Mouse (Mus musculus) lung, embryonic 14.5 days (tissue): ENCODE measurements at regions not wholly inside any gene's neighbourhood (a gene's known extent, or its start where the extent isn't known, plus 50 kb on each side); places are given as distances from the start of the nearest gene placed in this dataset.

Experiments
- ATAC-seq: fragments of 200-750 bp; cut with Nextera tagmentation; 2 replicates; pipeline ENCODE4 v1.8.0; 2017; ENCODE audit warnings: mild to moderate bottlenecking, moderate TSS enrichment, moderate library complexity; ENCODE audit not compliant: insufficient read depth
- DNase-seq: peaks from one replicate; pipeline ENCODE4 v3.0.0-alpha.2; 2015
- H3K27ac ChIP-seq: fragments of 300-500 bp; sonication (generic); 2 replicates; pipeline ENCODE4 v1.5.1; 2014; ENCODE audit warnings: low read depth, mild to moderate bottlenecking, moderate library complexity
- H3K27me3 ChIP-seq: fragments of 300-500 bp; sonication (generic); 2 replicates; pipeline ENCODE4 v1.6.1; 2014; ENCODE audit warnings: low read length, control low read depth; ENCODE audit not compliant: insufficient read depth
- H3K36me3 ChIP-seq: fragments of 300-500 bp; sonication (generic); 2 replicates; pipeline ENCODE4 v1.6.1; 2014; ENCODE audit warnings: control low read depth; ENCODE audit not compliant: insufficient read depth
- H3K4me1 ChIP-seq: fragments of 300-500 bp; sonication (generic); 2 replicates; pipeline ENCODE4 v1.6.1; 2014; ENCODE audit warnings: antibody characterized with exemption, control low read depth; ENCODE audit not compliant: insufficient read depth
- H3K4me2 ChIP-seq: fragments of 300-500 bp; sonication (generic); 2 replicates; pipeline ENCODE4 v1.6.1; 2014; ENCODE audit warnings: mild to moderate bottlenecking
- H3K4me3 ChIP-seq: fragments of 300-500 bp; sonication (generic); 2 replicates; pipeline ENCODE4 v1.5.1; 2014; ENCODE audit warnings: low read depth, low read length
- H3K9ac ChIP-seq: fragments of 300-500 bp; sonication (generic); 2 replicates; pipeline ENCODE4 v1.6.1; 2014
- H3K9me3 ChIP-seq: fragments of 300-500 bp; sonication (generic); 2 replicates; pipeline ENCODE4 v1.6.1; 2016; ENCODE audit warnings: low read depth, low read length, control low read depth
- CTCF ChIP-seq: IDR thresholded peaks from 2 replicates; pipeline ENCODE4 v1.5.1; 2016; ENCODE audit warnings: antibody characterized with exemption, low read depth
- WGBS: fragments of 180-500 bp; shearing (Covaris S2); extraction: QIAGEN DNeasy Blood & Tissue Kit; methylation state at CpG from one replicate; pipeline ENCODE4 v1.1.7; 2014; 5-methylcytosine and 5-hydroxymethylcytosine counted together

- no peak for TF ChIP-seq CTCF
- ATAC-seq (no peak), DNase-seq (no peak)
- Histone ChIP-seq H3K4me3 (no peak overlapping the region), H3K27ac (no peak overlapping the region), H3K9ac (no peak overlapping the region), H3K36me3 (no peaks in the 10 kb centered on the region), H3K4me1 (no peaks in the 10 kb centered on the region), H3K9me3 (no peaks in the 10 kb centered on the region), H3K27me3 (no peaks in the 10 kb centered on the region), H3K4me2 (no peak overlapping the region)
- 78% methylated on average over 5 of the region's 5 CpGs for WGBS
These were observed 179.0 kb upstream of the Wdfy3 start for GRCm38 (mm10) chr5:102248747-102249146.

GRCm38 (mm10) chr5:102251076-102251475 lies 181.4 kb upstream of the Wdfy3 start:
- Histone ChIP-seq H3K36me3 (no peaks in the 10 kb centered on the region), H3K27me3 (no peaks in the 10 kb centered on the region), H3K9me3 (no peaks in the 10 kb centered on the region), H3K4me1 (no peaks in the 10 kb centered on the region), H3K27ac (no peak overlapping the region), H3K4me2 (no peak overlapping the region), H3K4me3 (no peak overlapping the region), H3K9ac (no peak overlapping the region)
- no peak for DNase-seq
- 80% methylated on average over 7 of the region's 7 CpGs for WGBS
- TF ChIP-seq CTCF = no peak
- ATAC-seq = no peak

GRCm38 (mm10) chr5:102253786-102254185 lies 184.1 kb upstream of the Wdfy3 start:
- Histone ChIP-seq H3K9ac (no peak overlapping the region), H3K9me3 (no peaks in the 10 kb centered on the region), H3K4me1 (no peaks in the 10 kb centered on the region), H3K4me2 (no peak overlapping the region), H3K27ac (no peak overlapping the region), H3K36me3 (no peaks in the 10 kb centered on the region), H3K27me3 (no peaks in the 10 kb centered on the region), H3K4me3 (no peak overlapping the region)
- TF ChIP-seq CTCF = no peak
- WGBS = 48% methylated on average over 2 of the region's 2 CpGs
- no peak for DNase-seq
- no peak for ATAC-seq

DNA sequence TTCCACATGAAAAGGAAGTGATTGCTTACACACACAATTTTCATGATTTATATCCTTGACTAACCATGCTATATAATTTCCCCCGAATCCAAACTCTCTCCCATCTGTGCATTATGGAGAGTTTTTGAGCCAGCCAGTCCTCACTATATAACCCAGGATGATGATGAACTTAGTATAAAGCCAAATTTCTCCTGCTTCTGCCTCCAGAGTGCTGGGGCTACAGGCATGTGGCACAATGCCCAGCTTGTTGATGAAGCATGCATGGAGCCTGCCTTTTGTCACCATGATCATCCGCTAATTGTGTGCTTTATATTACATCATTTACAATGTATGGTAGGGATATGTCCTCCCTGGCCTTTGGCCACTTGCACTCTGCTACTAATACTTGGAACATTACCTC lies 187.4 kb upstream of the Wdfy3 start:
- Histone ChIP-seq H3K9ac (no peak overlapping the region), H3K9me3 (no peaks in the 10 kb centered on the region), H3K27ac (no peak overlapping the region), H3K36me3 (no peaks in the 10 kb centered on the region), H3K4me1 (no peaks in the 10 kb centered on the region), H3K4me3 (no peak overlapping the region), H3K4me2 (no peak overlapping the region), H3K27me3 (no peaks in the 10 kb centered on the region)
- DNase-seq = no peak
- 56% methylated on average over 2 of the region's 2 CpGs for WGBS
- no peak for ATAC-seq
- no peak for TF ChIP-seq CTCF

DNA sequence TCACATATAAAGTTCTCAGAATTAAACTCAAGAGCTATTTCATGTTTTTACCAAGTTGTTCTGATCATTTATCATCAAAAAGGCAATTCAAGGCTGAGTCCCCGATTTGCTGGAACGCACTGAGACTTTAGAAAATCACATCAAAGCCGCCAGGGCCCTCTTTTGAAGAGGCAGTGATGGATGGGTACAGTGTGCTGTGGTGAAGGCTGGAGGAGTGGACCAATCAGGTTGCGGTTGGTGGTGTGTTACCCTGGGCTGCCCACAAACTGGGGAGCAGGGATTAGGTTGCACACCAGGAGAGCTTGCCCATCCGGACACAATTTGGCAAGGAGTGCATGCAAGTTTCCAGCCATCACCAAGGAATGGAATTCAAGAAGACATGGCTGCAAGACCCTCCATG lies 191.9 kb upstream of the Wdfy3 start:
- TF ChIP-seq CTCF = no peak
- Histone ChIP-seq H3K4me3 (no peak overlapping the region), H3K9ac (no peak overlapping the region), H3K4me2 (no peak overlapping the region), H3K27me3 (no peaks in the 10 kb centered on the region), H3K4me1 (no peaks in the 10 kb centered on the region), H3K36me3 (no peaks in the 10 kb centered on the region), H3K27ac (no peak overlapping the region), H3K9me3 (no peaks in the 10 kb centered on the region)
- DNase-seq = no peak
- 50% methylated on average over 5 of the region's 5 CpGs for WGBS
- no peak for ATAC-seq

DNA sequence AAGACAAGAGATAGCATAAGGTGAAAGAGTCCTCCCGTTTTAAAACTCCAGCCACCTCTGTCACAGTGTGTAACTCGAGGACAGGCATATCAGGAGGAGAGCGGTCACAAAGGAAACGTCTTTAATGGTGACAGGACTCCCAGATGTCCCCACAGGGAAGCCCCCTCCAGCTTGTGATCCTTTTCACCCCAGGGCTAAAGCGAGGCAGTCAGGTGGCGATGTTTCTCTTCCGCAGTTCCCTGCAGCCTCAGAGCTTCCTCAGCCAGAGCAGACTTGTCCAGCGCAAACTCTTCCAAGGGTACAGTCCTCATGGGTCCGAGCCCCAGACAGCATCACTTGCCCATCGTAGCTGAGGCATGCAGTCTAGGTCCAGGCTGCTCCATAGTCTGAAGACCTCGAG lies 196.7 kb upstream of the Wdfy3 start:
- Histone ChIP-seq H3K9me3 (no peaks in the 10 kb centered on the region), H3K9ac (no peak overlapping the region), H3K27me3 (no peaks in the 10 kb centered on the region), H3K4me3 (no peak overlapping the region), H3K27ac (no peak overlapping the region), H3K36me3 (no peaks in the 10 kb centered on the region), H3K4me2 (no peak overlapping the region), H3K4me1 (no peaks in the 10 kb centered on the region)
- DNase-seq (no peak), ATAC-seq (no peak)
- 48% methylated on average over 11 of the region's 11 CpGs for WGBS
- TF ChIP-seq CTCF = no peak

DNA sequence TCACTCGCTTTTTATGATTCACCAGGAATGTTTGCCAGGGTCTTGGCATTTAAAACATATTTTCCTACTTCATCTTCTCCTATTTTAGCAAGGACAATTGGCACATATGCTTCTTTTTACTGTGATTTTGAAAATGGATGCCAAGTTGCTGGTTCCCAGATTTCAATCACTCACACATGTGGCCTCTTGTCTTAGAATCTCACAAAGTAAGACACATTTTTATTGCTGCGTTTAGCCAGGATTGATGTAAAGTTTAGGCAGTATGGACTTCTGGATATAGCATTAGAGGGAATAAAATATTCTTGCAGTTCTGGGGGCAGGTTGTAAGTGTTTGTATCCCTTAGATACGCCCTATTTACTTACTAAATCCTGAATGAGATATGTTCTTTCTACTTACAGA lies 197.4 kb upstream of the Wdfy3 start:
- 69% methylated on average over 3 of the region's 3 CpGs for WGBS
- Histone ChIP-seq H3K27me3 (no peaks in the 10 kb centered on the region), H3K9ac (no peak overlapping the region), H3K4me3 (no peak overlapping the region), H3K36me3 (no peaks in the 10 kb centered on the region), H3K4me2 (no peak overlapping the region), H3K4me1 (no peaks in the 10 kb centered on the region), H3K27ac (no peak overlapping the region), H3K9me3 (no peaks in the 10 kb centered on the region)
- ATAC-seq = no peak
- DNase-seq = no peak
- TF ChIP-seq CTCF = no peak

DNA sequence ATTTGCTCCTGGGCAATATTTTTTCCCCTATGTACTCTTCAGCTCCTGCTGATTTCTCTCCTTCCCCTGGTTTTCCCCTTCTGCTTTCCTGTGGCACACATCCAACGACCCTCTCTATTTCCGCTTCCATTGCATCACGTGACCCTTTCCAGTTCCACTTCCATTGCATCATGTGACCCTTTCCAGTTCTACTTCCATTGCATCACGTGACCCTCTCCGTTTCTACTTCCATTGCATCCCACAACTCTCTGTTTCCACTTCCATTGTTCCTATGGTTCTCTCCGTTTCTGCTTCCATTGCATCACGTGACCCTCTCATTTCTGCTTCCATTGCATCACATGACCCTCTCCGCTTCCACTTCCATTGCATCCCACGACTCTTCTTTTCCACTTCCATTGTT lies 199.5 kb upstream of the Wdfy3 start:
- H3K9me3 ChIP-seq = no peaks in the 10 kb centered on the region
- H3K27me3 ChIP-seq = no peaks in the 10 kb centered on the region
- H3K27ac ChIP-seq = no peak overlapping the region
- H3K9ac ChIP-seq = no peak overlapping the region
- no peak for TF ChIP-seq CTCF
- H3K4me2 ChIP-seq = no peak overlapping the region
- 89% methylated on average over 9 of the region's 9 CpGs for WGBS
- ATAC-seq = no peak
- no peaks in the 10 kb centered on the region for H3K4me1 ChIP-seq
- no peak for DNase-seq
- H3K36me3 ChIP-seq = no peaks in the 10 kb centered on the region
- H3K4me3 ChIP-seq = no peak overlapping the region
